Mouse (Mus musculus) heart, embryonic 14.5 days (tissue): ENCODE measurements at regions not wholly inside any gene's neighbourhood (a gene's known extent, or its start where the extent isn't known, plus 50 kb on each side); places are given as distances from the start of the nearest gene placed in this dataset.

Experiments used
- ATAC-seq: fragments of 200-750 bp; cut with Nextera tagmentation; 2 replicates; pipeline ENCODE4 v1.8.0; 2017; ENCODE audit warnings: low read depth, moderate TSS enrichment; ENCODE audit not compliant: insufficient number of reproducible peaks, insufficient read depth, low FRiP score
- H3K27ac ChIP-seq, 2 experiments: fragments of 200-500 bp in 1 of 2; fragments of 300-500 bp in 1 of 2; sonication (generic) in 1 of 2; replicated peaks in 1 of 2; 2 replicates each; pipeline ENCODE4 v1.5.1; 2012 to 2014; ENCODE audit warnings: low read depth in 2 of 2, low read length in 2 of 2, control low read depth in 1 of 2, mild to moderate bottlenecking in 1 of 2, mixed read lengths in 1 of 2; ENCODE audit not compliant: control insufficient read depth in 1 of 2, insufficient read depth in 1 of 2
- H3K27me3 ChIP-seq: fragments of 300-500 bp; sonication (generic); 2 replicates; pipeline ENCODE4 v1.6.1; 2014; ENCODE audit warnings: mild to moderate bottlenecking, low read length, control low read depth; ENCODE audit not compliant: control insufficient read depth, insufficient read depth
- H3K36me3 ChIP-seq: fragments of 300-500 bp; sonication (generic); 2 replicates; pipeline ENCODE4 v1.6.1; 2014; ENCODE audit warnings: mild to moderate bottlenecking, control low read depth, low read length, mixed read lengths; ENCODE audit not compliant: control insufficient read depth, insufficient read depth
- H3K4me1 ChIP-seq, 2 experiments: fragments of 200-500 bp in 1 of 2; fragments of 300-500 bp in 1 of 2; sonication (generic) in 1 of 2; 2 replicates each; pipeline ENCODE4 v1.6.1; 2012 to 2014; ENCODE audit warnings: low read length in 2 of 2, control low read depth in 1 of 2, mixed read lengths in 1 of 2; ENCODE audit not compliant: control insufficient read depth in 2 of 2, insufficient read depth in 2 of 2
- H3K4me2 ChIP-seq: fragments of 300-500 bp; sonication (generic); 2 replicates; pipeline ENCODE4 v1.6.1; 2014; ENCODE audit warnings: mild to moderate bottlenecking, low read length
- H3K4me3 ChIP-seq, 2 experiments: fragments of 200-500 bp in 1 of 2; fragments of 300-500 bp in 1 of 2; sonication (generic) in 1 of 2; 2 replicates each; pipeline ENCODE4 v1.5.1; 2012 to 2014; ENCODE audit warnings: low read length in 2 of 2, mild to moderate bottlenecking in 2 of 2, control low read depth in 1 of 2, low read depth in 1 of 2, moderate library complexity in 1 of 2; ENCODE audit not compliant: control insufficient read depth in 1 of 2, insufficient read depth in 1 of 2
- H3K9ac ChIP-seq: fragments of 300-500 bp; sonication (generic); 2 replicates; pipeline ENCODE4 v1.6.1; 2014; ENCODE audit warnings: mild to moderate bottlenecking, low read length
- H3K9me3 ChIP-seq: fragments of 300-500 bp; sonication (generic); 2 replicates; pipeline ENCODE4 v1.6.1; 2016; ENCODE audit warnings: low read length, control low read depth; ENCODE audit not compliant: control insufficient read depth
- WGBS: fragments of 180-500 bp; shearing (Covaris S2); extraction: QIAGEN DNeasy Blood & Tissue Kit; methylation state at CpG from one replicate; pipeline ENCODE4 v1.1.7; 2014; 5-methylcytosine and 5-hydroxymethylcytosine counted together

DNA sequence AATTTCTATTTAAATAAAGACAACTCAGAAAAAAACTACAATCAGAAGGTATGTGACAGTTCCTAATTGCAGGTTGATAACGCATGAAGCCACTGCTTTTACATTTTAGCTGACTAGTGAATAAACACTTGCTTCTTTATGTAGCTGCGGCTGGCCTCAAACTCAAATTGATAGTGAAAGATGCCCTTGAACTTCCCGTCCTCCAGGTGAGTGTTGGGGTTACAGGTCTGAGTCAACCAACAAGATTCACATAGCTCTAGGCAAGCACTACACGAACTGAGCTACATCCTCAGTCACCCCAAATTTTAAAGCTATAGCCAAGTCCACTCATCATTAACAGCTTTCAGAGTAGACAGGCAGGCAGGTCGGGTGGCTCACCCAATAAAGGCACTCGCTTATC lies 72.6 kb downstream of the Sox4 start:
- no peak overlapping the region for H3K9ac ChIP-seq

DNA sequence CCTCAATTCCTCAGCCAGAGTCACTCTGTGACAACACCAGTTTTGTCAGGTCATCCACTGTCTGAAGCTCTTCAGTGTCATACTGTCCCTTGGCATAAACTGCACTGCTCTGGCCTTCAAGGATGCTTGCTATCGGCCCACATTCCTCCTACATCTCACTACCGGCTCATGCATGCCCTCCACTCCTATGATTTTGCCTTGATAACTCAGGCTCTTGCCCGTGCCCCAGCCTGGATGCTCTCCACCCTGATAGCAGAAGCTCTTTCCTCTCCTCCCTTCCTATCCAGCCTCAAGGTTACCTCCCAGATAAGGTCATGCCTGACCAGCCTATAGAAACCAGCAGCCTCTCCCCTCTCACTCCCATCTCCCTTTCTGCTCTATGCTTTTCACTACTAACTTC lies 74.8 kb downstream of the Sox4 start:
- peaks cover 13 to 24% of the 10 kb centered on the region in 2 experiments for H3K4me1 ChIP-seq
- no peaks in the 10 kb centered on the region for H3K27me3 ChIP-seq
- no peaks in the 10 kb centered on the region for H3K36me3 ChIP-seq
- no peak overlapping the region for H3K27ac ChIP-seq
- no peaks in the 10 kb centered on the region for H3K9me3 ChIP-seq
- 9% methylated on average over 3 of the region's 3 CpGs for WGBS
- no peak overlapping the region for H3K4me2 ChIP-seq
- H3K9ac ChIP-seq = no peak overlapping the region
- no peak overlapping the region for H3K4me3 ChIP-seq
- no peak for ATAC-seq

More for the DNA sequence above, 72.6 kb downstream of the Sox4 start:
- Histone ChIP-seq H3K27me3 (peaks cover 5% of the 10 kb centered on the region), H3K4me3 (no peak overlapping the region), H3K27ac (no peak overlapping the region), H3K36me3 (no peaks in the 10 kb centered on the region), H3K4me2 (no peak overlapping the region), H3K4me1 (peaks cover 10 to 15% of the 10 kb centered on the region in 2 experiments; a peak in 3 of 4 replicates), H3K9me3 (no peaks in the 10 kb centered on the region)
- 54% methylated on average over 6 of the region's 6 CpGs for WGBS
- no peak for ATAC-seq

DNA sequence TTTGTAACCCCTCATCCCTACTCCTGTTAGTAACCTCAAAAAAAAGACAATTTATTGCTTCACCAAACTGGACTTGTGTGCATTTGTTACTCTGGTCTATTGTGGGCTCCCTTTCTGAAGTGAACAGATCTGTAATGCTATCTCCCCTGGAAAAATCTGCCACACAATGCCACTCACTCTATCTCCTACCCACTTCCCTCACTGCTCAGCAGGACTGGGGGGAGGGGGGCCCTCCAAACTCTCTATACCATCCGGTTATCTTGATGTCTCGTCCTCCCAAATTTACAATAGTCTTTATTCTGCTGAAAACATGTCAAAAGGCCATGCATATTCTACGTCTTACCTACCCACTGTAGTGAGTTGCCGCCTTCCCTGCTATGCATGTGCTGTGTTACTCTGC lies 76.7 kb downstream of the Sox4 start:
- H3K4me2 ChIP-seq = no peak overlapping the region
- no peak for ATAC-seq
- peaks cover 13 to 21% of the 10 kb centered on the region in 2 experiments for H3K4me1 ChIP-seq
- H3K9me3 ChIP-seq = no peaks in the 10 kb centered on the region
- H3K27ac ChIP-seq = no peak overlapping the region
- no peaks in the 10 kb centered on the region for H3K27me3 ChIP-seq
- H3K36me3 ChIP-seq = no peaks in the 10 kb centered on the region
- 61% methylated on average over 4 of the region's 4 CpGs for WGBS
- H3K4me3 ChIP-seq = no peak overlapping the region
- no peak overlapping the region for H3K9ac ChIP-seq

- no peak overlapping the region for H3K27ac ChIP-seq
- 91% methylated on average over 4 of the region's 4 CpGs for WGBS
- H3K4me1 ChIP-seq = peaks cover 5 to 20% of the 10 kb centered on the region in 2 experiments
- H3K9ac ChIP-seq = no peak overlapping the region
- H3K27me3 ChIP-seq = no peaks in the 10 kb centered on the region
- no peak overlapping the region for H3K4me3 ChIP-seq
- H3K9me3 ChIP-seq = no peaks in the 10 kb centered on the region
- peaks cover 3% of the 10 kb centered on the region; the same call in 1 of the 2 replicates for H3K36me3 ChIP-seq
- H3K4me2 ChIP-seq = no peak overlapping the region
- no peak for ATAC-seq
Measured at GRCm38 (mm10) chr13:28870681-28871080, 82.8 kb downstream of the Sox4 start.

- Histone ChIP-seq H3K9me3 (no peaks in the 10 kb centered on the region), H3K27ac (no peak overlapping the region), H3K4me3 (no peak overlapping the region), H3K27me3 (no peaks in the 10 kb centered on the region), H3K9ac (no peak overlapping the region), H3K4me1 (peaks cover 0 to 9% of the 10 kb centered on the region in 2 experiments; a peak in 1 of 4 replicates), H3K4me2 (no peak overlapping the region), H3K36me3 (peaks cover 3% of the 10 kb centered on the region; the same call in 1 of the 2 replicates)
- 80% methylated on average over 5 of the region's 5 CpGs for WGBS
- no peak for ATAC-seq
Measured at GRCm38 (mm10) chr13:28867210-28867609, 86.3 kb downstream of the Sox4 start.

GRCm38 (mm10) chr13:28866686-28867085 lies 86.8 kb downstream of the Sox4 start:
- Histone ChIP-seq H3K4me3 (no peak overlapping the region), H3K36me3 (peaks cover 3% of the 10 kb centered on the region; the same call in 1 of the 2 replicates), H3K9ac (no peak overlapping the region), H3K27me3 (no peaks in the 10 kb centered on the region), H3K9me3 (no peaks in the 10 kb centered on the region), H3K4me2 (no peak overlapping the region), H3K27ac (no peak overlapping the region), H3K4me1 (peaks cover 0 to 9% of the 10 kb centered on the region in 2 experiments; a peak in 1 of 4 replicates)
- no peak for ATAC-seq
- 74% methylated on average over 3 of the region's 3 CpGs for WGBS

GRCm38 (mm10) chr13:28860601-28861000 lies 92.9 kb downstream of the Sox4 start:
- no peak for ATAC-seq
- H3K36me3 ChIP-seq = no peaks in the 10 kb centered on the region
- no peaks in the 10 kb centered on the region for H3K9me3 ChIP-seq
- H3K27me3 ChIP-seq = no peaks in the 10 kb centered on the region
- no peak overlapping the region for H3K4me3 ChIP-seq
- no peak overlapping the region for H3K4me2 ChIP-seq
- H3K9ac ChIP-seq = no peak overlapping the region
- H3K4me1 ChIP-seq = no peaks in the 10 kb centered on the region
- 68% methylated on average over 2 of the region's 2 CpGs for WGBS
- no peak overlapping the region for H3K27ac ChIP-seq

DNA sequence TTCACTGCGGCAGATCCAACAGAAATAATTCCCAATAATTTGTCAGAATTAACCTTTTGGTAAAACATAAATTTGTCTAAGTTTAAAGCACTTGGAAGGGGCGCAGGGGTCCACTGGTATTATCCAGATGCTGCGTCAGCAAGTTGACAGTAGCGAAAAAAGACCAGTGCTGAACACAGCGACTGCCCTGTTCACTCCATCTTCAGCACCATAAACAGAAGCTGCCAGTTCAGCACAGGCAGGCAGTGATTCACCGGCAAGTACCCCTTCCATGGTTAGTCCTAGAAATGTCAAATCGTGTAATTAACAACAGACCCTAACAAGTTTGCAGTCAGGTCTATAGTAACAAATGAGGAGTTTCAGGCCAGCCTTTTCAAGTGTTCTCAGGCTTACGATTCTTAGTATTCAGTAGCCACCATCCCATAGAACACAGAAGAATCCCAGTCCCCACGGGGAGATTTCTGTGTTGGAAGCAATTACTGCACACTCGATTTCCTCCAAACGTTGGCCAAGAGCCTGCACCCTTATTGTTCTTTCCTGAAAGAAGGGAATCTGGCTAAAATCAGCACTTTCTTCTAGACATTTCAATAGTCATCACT lies 93.6 kb downstream of the Sox4 start:
- no peak for ATAC-seq
- no peak overlapping the region for H3K9ac ChIP-seq
- no peaks in the 10 kb centered on the region for H3K9me3 ChIP-seq
- no peaks in the 10 kb centered on the region for H3K4me1 ChIP-seq
- H3K36me3 ChIP-seq = no peaks in the 10 kb centered on the region
- 68% methylated on average over 11 of the region's 11 CpGs for WGBS
- no peak overlapping the region for H3K4me2 ChIP-seq
- no peak overlapping the region for H3K27ac ChIP-seq
- no peak overlapping the region for H3K4me3 ChIP-seq
- H3K27me3 ChIP-seq = no peaks in the 10 kb centered on the region
